Mouse (Mus musculus) kidney, embryonic 14.5 days (tissue): Measurements from ENCODE around the gene Foxk2. TPM values are rescaled to one million over a fixed set of nuclear protein-coding genes. Genes with fewer than 3 reads are reported as not detected.

ENCODE experiments used
- ATAC-seq: fragments of 200-750 bp; cut with Nextera tagmentation; 2 replicates; pipeline ENCODE4 v1.8.0; 2017; ENCODE audit warnings: moderate number of reproducible peaks, mild to moderate bottlenecking, moderate TSS enrichment, moderate library complexity; ENCODE audit not compliant: low FRiP score, low TSS enrichment
- H3K27ac ChIP-seq: fragments of 300-500 bp; sonication (generic); 2 replicates; pipeline ENCODE4 v1.5.1; 2014; ENCODE audit warnings: low read depth, mild to moderate bottlenecking, low read length, moderate library complexity, mixed read lengths
- H3K27me3 ChIP-seq: fragments of 300-500 bp; sonication (generic); 2 replicates; pipeline ENCODE4 v1.6.1; 2014; ENCODE audit warnings: mild to moderate bottlenecking, low read length; ENCODE audit not compliant: control insufficient read depth, insufficient read depth
- H3K36me3 ChIP-seq: fragments of 300-500 bp; sonication (generic); 2 replicates; pipeline ENCODE4 v1.6.1; 2014; ENCODE audit warnings: low read length, mixed read lengths; ENCODE audit not compliant: control insufficient read depth, insufficient read depth
- H3K4me1 ChIP-seq: fragments of 300-500 bp; sonication (generic); 2 replicates; pipeline ENCODE4 v1.6.1; 2014; ENCODE audit warnings: low read length, mixed read lengths; ENCODE audit not compliant: control insufficient read depth, insufficient read depth
- H3K4me2 ChIP-seq: fragments of 300-500 bp; sonication (generic); replicated peaks from 2 replicates; pipeline ENCODE4 v1.6.1; 2014; ENCODE audit warnings: low read depth, mild to moderate bottlenecking, low read length
- H3K4me3 ChIP-seq: fragments of 300-500 bp; sonication (generic); 2 replicates; pipeline ENCODE4 v1.5.1; 2014; ENCODE audit warnings: mild to moderate bottlenecking, low read length
- H3K9ac ChIP-seq: fragments of 300-500 bp; sonication (generic); 2 replicates; pipeline ENCODE4 v1.6.1; 2014; ENCODE audit warnings: low read depth, mild to moderate bottlenecking, low read length, moderate library complexity
- H3K9me3 ChIP-seq: fragments of 300-500 bp; sonication (generic); 2 replicates; pipeline ENCODE4 v1.6.1; 2016; ENCODE audit warnings: low read length; ENCODE audit not compliant: control insufficient read depth
- WGBS: fragments of 180-500 bp; shearing (Covaris S2); extraction: QIAGEN DNeasy Blood & Tissue Kit; methylation state at CpG from one replicate; pipeline ENCODE4 v1.1.7; 2014; 5-methylcytosine and 5-hydroxymethylcytosine counted together
- polyA plus RNA-seq: library from polyadenylated mRNA; unstranded; fragments of >200 nt; fragmentation: Nextera tagmentation; extraction: Ambion mirVana; gene quantifications from 2 replicates; pipeline ENCODE4 v1.2.1, GENCODE M21; 2014

Foxk2 gene
- polyA plus RNA-seq, 1 experiment from 2014 or later, result 10.5 TPM

- H3K36me3 ChIP-seq, result peaks cover 33% of the 10 kb centered on the region
- H3K4me2 ChIP-seq, result peak overlapping the region; percentile 93
- no peaks in the 10 kb centered on the region for H3K9me3 ChIP-seq
- peak overlapping the region; percentile 84 for H3K4me3 ChIP-seq
- peak overlapping the region; percentile 93 for H3K9ac ChIP-seq
- WGBS, result 52% methylated on average over 2 of the region's 2 CpGs
- no peaks in the 10 kb centered on the region for H3K27me3 ChIP-seq
- no peak overlapping the region for H3K27ac ChIP-seq
- ATAC-seq, result no peak
- H3K4me1 ChIP-seq, result peaks cover 20% of the 10 kb centered on the region
Observed at GRCm38 (mm10) chr11:121261074-121261473, 1.3 kb downstream of the Foxk2 start.

GRCm38 (mm10) chr11:121277516-121277915, 17.7 kb downstream of the Foxk2 start:
- peaks cover 11% of the 10 kb centered on the region; the same call in 1 of the 2 replicates for H3K36me3 ChIP-seq
- no peaks in the 10 kb centered on the region for H3K9me3 ChIP-seq

GRCm38 (mm10) chr11:121278011-121278410, 18.2 kb downstream of the Foxk2 start:
- H3K9ac ChIP-seq, result no peak overlapping the region
- ATAC-seq, result no peak
- no peaks in the 10 kb centered on the region for H3K9me3 ChIP-seq
- no peaks in the 10 kb centered on the region for H3K4me1 ChIP-seq
- 88% methylated on average over 3 of the region's 3 CpGs for WGBS
- H3K27ac ChIP-seq, result no peak overlapping the region
- no peak overlapping the region for H3K4me3 ChIP-seq
- H3K27me3 ChIP-seq, result no peaks in the 10 kb centered on the region
- peaks cover 11% of the 10 kb centered on the region; the same call in 1 of the 2 replicates for H3K36me3 ChIP-seq
- H3K4me2 ChIP-seq, result no peak overlapping the region

More at GRCm38 (mm10) chr11:121277516-121277915, 17.7 kb downstream of the Foxk2 start:
- WGBS, result 90% methylated on average over 8 of the region's 8 CpGs
- Histone ChIP-seq H3K4me1 (no peaks in the 10 kb centered on the region), H3K9ac (no peak overlapping the region), H3K4me2 (no peak overlapping the region), H3K4me3 (no peak overlapping the region), H3K27ac (no peak overlapping the region), H3K27me3 (no peaks in the 10 kb centered on the region)
- no peak for ATAC-seq

- WGBS, result 75% methylated on average over 6 of the region's 6 CpGs
- ATAC-seq, result no peak
- H3K9ac ChIP-seq, result no peak overlapping the region
- no peaks in the 10 kb centered on the region for H3K4me1 ChIP-seq
- H3K4me2 ChIP-seq, result no peak overlapping the region
- H3K27ac ChIP-seq, result no peak overlapping the region
- H3K36me3 ChIP-seq, result peaks cover 37% of the 10 kb centered on the region
- no peaks in the 10 kb centered on the region for H3K9me3 ChIP-seq
- H3K4me3 ChIP-seq, result no peak overlapping the region
- H3K27me3 ChIP-seq, result no peaks in the 10 kb centered on the region
Observed at GRCm38 (mm10) chr11:121282911-121283310, 23.1 kb downstream of the Foxk2 start.

GRCm38 (mm10) chr11:121289859-121290258, 30.1 kb downstream of the Foxk2 start:
- Histone ChIP-seq H3K4me3 (no peak overlapping the region), H3K36me3 (peaks cover 83% of the 10 kb centered on the region), H3K9me3 (no peaks in the 10 kb centered on the region), H3K9ac (no peak overlapping the region), H3K27me3 (no peaks in the 10 kb centered on the region), H3K4me1 (no peaks in the 10 kb centered on the region), H3K27ac (no peak overlapping the region), H3K4me2 (no peak overlapping the region)
- no peak for ATAC-seq
- 94% methylated on average over 3 of the region's 3 CpGs for WGBS

GRCm38 (mm10) chr11:121294771-121295170, 35.0 kb downstream of the Foxk2 start:
- Histone ChIP-seq H3K4me3 (no peak overlapping the region), H3K9ac (no peak overlapping the region), H3K36me3 (peaks cover 76% of the 10 kb centered on the region), H3K4me2 (no peak overlapping the region), H3K27ac (no peak overlapping the region), H3K27me3 (no peaks in the 10 kb centered on the region), H3K4me1 (no peaks in the 10 kb centered on the region), H3K9me3 (no peaks in the 10 kb centered on the region)
- no peak for ATAC-seq
- 91% methylated on average over 5 of the region's 5 CpGs for WGBS

GRCm38 (mm10) chr11:121298493-121298892, 38.7 kb downstream of the Foxk2 start:
- Histone ChIP-seq H3K4me3 (no peak overlapping the region), H3K4me2 (no peak overlapping the region), H3K36me3 (peaks cover 78% of the 10 kb centered on the region), H3K9me3 (no peaks in the 10 kb centered on the region), H3K27me3 (no peaks in the 10 kb centered on the region), H3K27ac (no peak overlapping the region), H3K9ac (no peak overlapping the region), H3K4me1 (no peaks in the 10 kb centered on the region)
- no peak for ATAC-seq
- 84% methylated on average over 8 of the region's 8 CpGs for WGBS

- Histone ChIP-seq H3K9ac (no peak overlapping the region), H3K4me2 (no peak overlapping the region), H3K4me1 (no peaks in the 10 kb centered on the region), H3K27ac (no peak overlapping the region), H3K4me3 (no peak overlapping the region), H3K9me3 (no peaks in the 10 kb centered on the region), H3K27me3 (no peaks in the 10 kb centered on the region), H3K36me3 (peaks cover 84% of the 10 kb centered on the region)
- WGBS, result 75% methylated on average over 9 of the region's 9 CpGs
- ATAC-seq, result no peak
Observed at GRCm38 (mm10) chr11:121300265-121300664, 40.5 kb downstream of the Foxk2 start.

DNA sequence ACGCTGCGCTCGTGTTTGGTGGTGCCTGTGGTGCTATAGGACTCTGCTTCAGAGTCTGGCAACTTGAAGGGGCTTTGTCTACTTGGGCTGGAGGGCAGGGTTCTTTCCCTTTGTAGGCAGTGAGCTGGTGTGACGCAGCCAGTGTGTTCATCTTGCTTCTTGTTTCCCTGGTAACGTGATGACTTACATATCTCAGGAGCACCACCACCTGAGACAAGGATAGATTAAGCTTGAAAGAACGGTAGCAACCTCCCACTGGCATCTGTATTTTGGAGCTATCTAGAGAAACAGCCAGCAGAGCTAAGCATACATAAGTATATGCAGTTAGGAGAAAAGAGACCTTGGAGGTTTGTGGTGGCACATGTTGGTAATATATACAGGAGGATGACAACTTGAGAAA, 45.6 kb downstream of the Foxk2 start:
- Histone ChIP-seq H3K9ac (no peak overlapping the region), H3K4me1 (no peaks in the 10 kb centered on the region), H3K27ac (no peak overlapping the region), H3K36me3 (peaks cover 83% of the 10 kb centered on the region), H3K9me3 (peaks cover 3% of the 10 kb centered on the region; the same call in 1 of the 2 replicates), H3K27me3 (no peaks in the 10 kb centered on the region), H3K4me3 (no peak overlapping the region), H3K4me2 (no peak overlapping the region)
- 95% methylated on average over 6 of the region's 6 CpGs for WGBS
- no peak for ATAC-seq
